Mouse (Mus musculus): ENCODE results near the gene Zg16.
"Not testable (repeated sequence)": the region's sequence is repeated elsewhere in the genome, so short reads cannot be mapped to it uniquely, and the experiment has no call there.

Gene Zg16

GRCm38 (mm10) chr7:127087278-127088010 is at the start of gene Zg16:
Gene Zg16, minus strand, starts transcription at chr7:127087328.
- DNase-seq: not testable (repeated sequence)

GRCm38 (mm10) chr7:127136181-127137071 is 49.3 kb upstream of the Zg16 start:
- DNase-seq: no peak

GRCm38 (mm10) chr7:127134821-127135447 is 47.8 kb upstream of the Zg16 start:
- DNase-seq: no peak

GRCm38 (mm10) chr7:127133125-127133524 is 46.0 kb upstream of the Zg16 start:
- no peak for DNase-seq

- DNase-seq: peak; percentile 67
These were observed 42.5 kb upstream of the Zg16 start for GRCm38 (mm10) chr7:127129638-127130037.

GRCm38 (mm10) chr7:127121911-127122270 is 34.8 kb upstream of the Zg16 start, which contains the start of gene Qprt:
Gene Qprt, minus strand, starts transcription at chr7:127122226.
- DNase-seq: peak; percentile 53

- DNase-seq: peak; percentile 85
These were observed 34.2 kb upstream of the Zg16 start for GRCm38 (mm10) chr7:127121061-127121910.

GRCm38 (mm10) chr7:127118671-127119445 is 31.7 kb upstream of the Zg16 start:
- DNase-seq: no peak

- DNase-seq: peak; percentile 46
These were observed 30.8 kb upstream of the Zg16 start for GRCm38 (mm10) chr7:127117948-127118347.

- DNase-seq: no peak
These were observed 29.3 kb upstream of the Zg16 start for GRCm38 (mm10) chr7:127116331-127116935.

GRCm38 (mm10) chr7:127114920-127115319 is 27.8 kb upstream of the Zg16 start:
- DNase-seq: no peak

GRCm38 (mm10) chr7:127113614-127114259 is 26.6 kb upstream of the Zg16 start:
- DNase-seq: peak; percentile 72

GRCm38 (mm10) chr7:127112921-127113597 is 25.9 kb upstream of the Zg16 start:
- no peak for DNase-seq

GRCm38 (mm10) chr7:127112251-127112841 is 25.2 kb upstream of the Zg16 start:
- DNase-seq: no peak

GRCm38 (mm10) chr7:127111461-127111860 is 24.3 kb upstream of the Zg16 start:
- DNase-seq: peak; percentile 57

GRCm38 (mm10) chr7:127110239-127111007 is 23.3 kb upstream of the Zg16 start:
- DNase-seq: peak; percentile 81

- no peak for DNase-seq
These were observed 18.4 kb upstream of the Zg16 start for GRCm38 (mm10) chr7:127105551-127105950.

- DNase-seq: peak; percentile 88
These were observed 17.6 kb upstream of the Zg16 start for GRCm38 (mm10) chr7:127104560-127105332.

Data from kidney, postnatal 14 days (tissue).